Mouse (Mus musculus) CD4-positive, CD25-positive, alpha-beta regulatory T cell (primary cell): ENCODE measurements around the gene Ccdc126. TPM values are rescaled to one million over a fixed set of nuclear protein-coding genes. Genes with fewer than 3 reads are reported as not detected.

Experiments used
- polyA plus RNA-seq: library from polyadenylated mRNA; unstranded; fragments of 100-300 nt; shearing (Covaris generic); gene quantifications from one replicate; pipeline ENCODE4 v1.2.1, GENCODE M21; 2017

Gene Ccdc126
- polyA plus RNA-seq = 18.0 TPM

GRCm38 (mm10) chr6:49318966-49319594, at the start of gene Ccdc126:
TSS of gene Ccdc126 (plus strand) at chr6:49319274.

DNA sequence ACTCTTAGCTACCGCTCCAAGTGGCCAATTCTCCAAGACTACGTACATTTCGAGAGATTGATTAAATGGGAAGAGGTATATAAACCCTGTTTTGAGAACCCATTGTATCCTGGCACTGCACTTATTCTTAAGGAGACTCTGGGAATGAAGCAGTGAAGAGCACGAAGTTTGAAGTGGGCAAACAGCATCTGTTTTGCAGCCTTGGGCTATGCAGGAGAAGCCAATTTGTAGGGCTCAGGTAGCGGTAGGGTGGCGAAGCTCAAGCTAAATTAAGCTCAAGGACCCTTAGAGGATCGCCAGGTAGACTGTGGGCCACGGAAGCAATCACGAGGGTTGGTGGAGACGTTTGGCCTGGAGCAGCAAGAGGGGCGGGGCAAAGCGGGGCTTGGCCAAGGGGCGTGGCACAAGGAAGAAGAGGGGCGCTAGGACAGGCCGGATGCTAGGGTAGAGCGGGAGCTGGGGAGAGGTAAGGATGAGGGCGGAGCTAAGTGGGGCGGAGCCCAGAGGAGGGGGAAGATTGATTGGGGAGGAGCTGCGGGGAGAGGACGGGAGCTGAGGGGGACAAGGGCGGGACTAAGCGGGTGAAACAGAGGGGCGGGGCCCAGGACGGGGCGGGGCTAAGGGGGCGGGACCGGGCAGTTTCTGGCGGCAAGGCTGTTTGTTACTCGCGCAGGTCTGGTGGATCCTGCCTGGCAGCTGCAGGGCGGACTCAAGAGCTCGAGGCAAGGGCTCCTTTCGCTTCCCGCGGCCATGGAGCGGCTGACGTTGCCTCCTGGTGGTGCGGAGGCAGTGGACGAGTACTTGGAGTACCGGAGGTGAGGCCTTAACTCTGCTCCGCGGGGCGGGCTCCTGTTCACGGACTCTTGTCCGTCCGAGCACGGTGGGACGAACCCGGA, 48.3 kb downstream of the Ccdc126 start, which contains the start of gene Fam221a:
Fam221a (plus strand) TSS at position 581 of the 896 bp plus-strand sequence.

Other genes with a start within 250 kb of the Ccdc126 start
- gene Malsu1, start 245.5 kb upstream of the Ccdc126 start, polyA plus RNA-seq = 65.2 TPM
- gene Igf2bp3, start 104.3 kb upstream of the Ccdc126 start, polyA plus RNA-seq = 4.4 TPM
- gene Tra2a, start 55.2 kb upstream of the Ccdc126 start, polyA plus RNA-seq = 52.0 TPM
- gene Fam221a, start 48.5 kb downstream of the Ccdc126 start, polyA plus RNA-seq = 4.4 TPM
- gene Stk31, start 76.3 kb downstream of the Ccdc126 start, polyA plus RNA-seq = 0.19 TPM